Mouse (Mus musculus) forebrain, embryonic 16.5 days (tissue): Measurements from ENCODE around the gene Olfr1500. TPM values are rescaled to one million over a fixed set of nuclear protein-coding genes. Genes with fewer than 3 reads are reported as not detected.

Source experiments
- ATAC-seq: fragments of 200-750 bp; cut with Nextera tagmentation; 2 replicates; pipeline ENCODE4 v1.8.0; 2017; ENCODE audit warnings: mild to moderate bottlenecking, moderate library complexity
- H3K27ac ChIP-seq: fragments of 300-500 bp; sonication (generic); 2 replicates; pipeline ENCODE4 v1.5.1; 2014; ENCODE audit warnings: low read length, control low read depth
- H3K27me3 ChIP-seq: fragments of 300-500 bp; sonication (generic); replicated peaks from 2 replicates; pipeline ENCODE4 v1.6.1; 2014; ENCODE audit warnings: low read length; ENCODE audit not compliant: control insufficient read depth, insufficient read depth
- H3K36me3 ChIP-seq: fragments of 300-500 bp; sonication (generic); 2 replicates; pipeline ENCODE4 v1.6.1; 2014; ENCODE audit not compliant: control insufficient read depth, insufficient read depth
- H3K4me1 ChIP-seq: fragments of 300-500 bp; sonication (generic); replicated peaks from 2 replicates; pipeline ENCODE4 v1.6.1; 2014; ENCODE audit warnings: low read length; ENCODE audit not compliant: control insufficient read depth, insufficient read depth
- H3K4me2 ChIP-seq: fragments of 300-500 bp; sonication (generic); 2 replicates; pipeline ENCODE4 v1.6.1; 2014; ENCODE audit warnings: mild to moderate bottlenecking, low read length, control low read depth
- H3K4me3 ChIP-seq: fragments of 300-500 bp; sonication (generic); replicated peaks from 2 replicates; pipeline ENCODE4 v1.5.1; 2014; ENCODE audit warnings: mild to moderate bottlenecking, low read length, control low read depth
- H3K9ac ChIP-seq: fragments of 300-500 bp; sonication (generic); replicated peaks from 2 replicates; pipeline ENCODE4 v1.6.1; 2014; ENCODE audit warnings: low read depth, low read length, control low read depth
- H3K9me3 ChIP-seq: fragments of 300-500 bp; sonication (generic); 2 replicates; pipeline ENCODE4 v1.6.1; 2016; ENCODE audit warnings: low read length; ENCODE audit not compliant: control insufficient read depth
- WGBS: fragments of 180-500 bp; shearing (Covaris S2); extraction: QIAGEN DNeasy Blood & Tissue Kit; methylation state at CpG from one replicate; pipeline ENCODE4 v1.1.7; 2014; 5-methylcytosine and 5-hydroxymethylcytosine counted together
- polyA plus RNA-seq: library from polyadenylated mRNA; unstranded; fragments of >200 nt; fragmentation: Nextera tagmentation; extraction: Ambion mirVana; gene quantifications from 2 replicates; pipeline ENCODE4 v1.2.1, GENCODE M21; 2015

The Olfr1500 gene
- polyA plus RNA-seq, 1 experiment from 2014 or later = not detected

GRCm38 (mm10) chr19:13777578-13777977, 52.7 kb downstream of the Olfr1500 start, which contains the start of gene Olfr1496:
Olfr1496 (plus strand) TSS chr19:13777878.
- Histone ChIP-seq H3K4me2 (no peak within 1 kb of the TSS), H3K36me3 (no peaks in the 10 kb centered on the region), H3K4me3 (no peak within 1 kb of the TSS), H3K9ac (no peak within 1 kb of the TSS), H3K27me3 (no peaks in the 10 kb centered on the region), H3K9me3 (no peaks in the 10 kb centered on the region), H3K4me1 (no peaks in the 10 kb centered on the region), H3K27ac (no peak within 1 kb of the TSS)
- no peak for ATAC-seq
- 93% methylated on average over 1 of the region's 1 CpGs for WGBS

Other genes with a start within 250 kb of the Olfr1500 start
- not detected in 2 replicates for gene Olfr1484, start 247.0 kb downstream of the Olfr1500 start, polyA plus RNA-seq
- not detected in 2 replicates for gene Olfr1487, start 213.1 kb downstream of the Olfr1500 start, polyA plus RNA-seq
- gene Olfr1489, start 198.9 kb downstream of the Olfr1500 start, polyA plus RNA-seq = not detected in 2 replicates
- gene Olfr1490, start 179.4 kb downstream of the Olfr1500 start, polyA plus RNA-seq = not detected in 2 replicates
- not detected in 2 replicates for gene Olfr1491, start 133.2 kb downstream of the Olfr1500 start, polyA plus RNA-seq
- not detected in 2 replicates for gene Olfr1493-ps1, start 107.2 kb downstream of the Olfr1500 start, polyA plus RNA-seq
- gene Olfr1494, start 90.8 kb downstream of the Olfr1500 start, polyA plus RNA-seq = not detected in 2 replicates
- gene Olfr1495, start 65.9 kb downstream of the Olfr1500 start, polyA plus RNA-seq = not detected in 2 replicates
- not detected in 2 replicates for gene Olfr1496, start 52.6 kb downstream of the Olfr1500 start, polyA plus RNA-seq
- gene Olfr1497, start 32.3 kb downstream of the Olfr1500 start, polyA plus RNA-seq = not detected in 2 replicates
- gene Olfr1499, start 11.0 kb downstream of the Olfr1500 start, polyA plus RNA-seq = not detected in 2 replicates
- gene Olfr1501, start 20.2 kb upstream of the Olfr1500 start, polyA plus RNA-seq = not detected in 2 replicates
- not detected in 2 replicates for gene Olfr1502, start 31.3 kb upstream of the Olfr1500 start, polyA plus RNA-seq
- gene Olfr1504, start 67.4 kb upstream of the Olfr1500 start, polyA plus RNA-seq = not detected in 2 replicates
- gene Olfr1505, start 83.0 kb upstream of the Olfr1500 start, polyA plus RNA-seq = not detected in 2 replicates